Mouse (Mus musculus): Measurements from ENCODE around the gene Pex26. TPM values are rescaled to one million over a fixed set of nuclear protein-coding genes. Genes with fewer than 3 reads are reported as not detected.

Gene Pex26
- total and polyA plus RNA-seq, 3 experiments: 6.9 to 9.9 TPM; not detected in 1

DNA sequence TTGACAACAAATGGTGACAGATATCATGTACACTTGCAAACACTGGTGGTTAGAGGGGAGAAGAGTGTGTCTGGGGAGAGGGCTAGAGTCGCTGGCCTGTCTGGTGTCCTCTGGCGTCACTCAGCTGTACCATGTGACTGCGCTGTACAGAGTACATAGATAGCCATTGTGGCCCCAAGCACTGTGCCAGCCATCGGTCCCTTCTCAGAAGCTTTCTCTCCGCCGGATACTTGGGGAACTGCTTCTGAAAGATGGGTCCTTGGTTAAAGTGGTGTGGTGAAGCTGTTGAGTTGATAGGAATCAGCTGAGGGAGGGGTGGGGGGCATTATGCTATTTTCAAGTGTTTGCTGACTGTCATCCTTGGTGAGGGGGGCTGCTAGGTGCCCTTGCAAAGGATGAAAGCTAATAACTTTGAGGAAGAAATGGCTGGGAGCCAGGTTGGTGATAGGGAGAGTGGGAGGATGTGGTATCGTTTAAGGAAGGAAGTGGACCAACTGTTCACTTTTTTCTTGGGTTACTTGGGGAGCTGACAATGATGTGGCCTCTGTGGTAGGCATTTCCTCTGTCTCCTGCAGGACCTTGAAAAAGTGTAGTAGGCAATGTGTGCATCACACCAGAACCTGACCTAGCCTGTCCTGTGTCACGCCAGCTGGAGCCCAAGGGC lies 31.3 kb downstream of the Pex26 start:
- Histone ChIP-seq H3K9ac (ENCODE audit: control insufficient read depth, low read depth, low read length, poor library complexity, severe bottlenecking) (peak overlapping the region; percentile 10; the same call in 1 of the 2 replicates), H3K4me1 (ENCODE audit: control insufficient read depth in 1 of 2, insufficient read depth in 2 of 2, low read length in 2 of 2) (peaks cover 6 to 29% of the 10 kb centered on the region in 2 experiments), H3K36me3 (ENCODE audit: control insufficient read depth in 1 of 2, insufficient read depth in 2 of 2, low read length in 2 of 2) (peaks cover 0 to 24% of the 10 kb centered on the region in 2 experiments; a peak in 2 of 4 replicates), H3K4me3 (ENCODE audit: control insufficient read depth in 1 of 2, insufficient read depth in 1 of 2, low read depth in 2 of 2, low read length in 2 of 2) (no peak overlapping the region; a peak in 2 of 4 replicates), H3K79me2 (ENCODE audit: control insufficient read depth, insufficient read depth, low read length, poor library complexity) (no peaks in the 10 kb centered on the region), H3K27me3 (ENCODE audit: control insufficient read depth in 1 of 2, insufficient read depth in 2 of 2, low read length in 2 of 2) (no peaks in the 10 kb centered on the region), H3K27ac (ENCODE audit: control insufficient read depth, low read depth, low read length) (peak overlapping the region; percentile 58), H3K9me3 (replicated peaks; ENCODE audit: insufficient read depth, low read length) (no peaks in the 10 kb centered on the region)
- TF ChIP-seq ZNF384 (IDR thresholded peaks at IDR 0.05; ENCODE audit: low read depth, low read length) (peak; percentile 56; the same call in 1 of the 2 replicates), USF2 (IDR thresholded peaks at IDR 0.05; ENCODE audit: borderline replicate concordance in 1 of 2, insufficient read depth in 1 of 2, low read depth in 1 of 2, low read length in 2 of 2) (no peak), EP300 (IDR thresholded peaks at IDR 0.05; ENCODE audit: low read depth in 1 of 2, low read length in 2 of 2) (peak; percentile 73 to 77), MYC (IDR thresholded peaks at IDR 0.05; ENCODE audit: low read depth, low read length) (no peak), POLR2AphosphoS2 (IDR thresholded peaks at IDR 0.05; ENCODE audit: low read length) (no peak), TAL1 (IDR thresholded peaks at IDR 0.05; ENCODE audit: low read length) (no peak), MAFK (IDR thresholded peaks at IDR 0.05; ENCODE audit: borderline replicate concordance, low read depth, low read length) (no peak), TBP (IDR thresholded peaks at IDR 0.05; ENCODE audit: low read depth, low read length) (0 out of 2 replicates have a peak, but pooled peaks have one; percentile 35), USF1 (IDR thresholded peaks at IDR 0.05; ENCODE audit: low read depth, low read length) (peak; percentile 73), UBTF (IDR thresholded peaks at IDR 0.05; ENCODE audit: borderline replicate concordance, insufficient read depth, low read depth, low read length) (no peak), NRF1 (IDR thresholded peaks at IDR 0.05; ENCODE audit: insufficient read depth, low read depth, low read length, poor library complexity, severe bottlenecking) (no peak), GATA1 (IDR thresholded peaks at IDR 0.05; ENCODE audit: low read depth, low read length) (peak; percentile 24; the same call in 1 of the 2 replicates), MYB (IDR thresholded peaks at IDR 0.05; ENCODE audit: low read depth, low read length) (peak; percentile 63; the same call in 1 of the 2 replicates), MEF2A (IDR thresholded peaks at IDR 0.05; ENCODE audit: extremely low read depth, insufficient replicate concordance, low read depth, low read length, poor library complexity, severe bottlenecking) (no peak), ZC3H11A (IDR thresholded peaks at IDR 0.05; ENCODE audit: low read depth, low read length) (no peak), RAD21 (IDR thresholded peaks at IDR 0.05; ENCODE audit: low read depth, low read length) (no peak), SIN3A (IDR thresholded peaks at IDR 0.05; ENCODE audit: low read length) (no peak; the same call in 1 of the 2 replicates), SMC3 (IDR thresholded peaks at IDR 0.05; ENCODE audit: low read depth, low read length) (no peak), ETS1 (IDR thresholded peaks at IDR 0.05; ENCODE audit: low read depth, low read length) (peak; percentile 52), RCOR1 (IDR thresholded peaks at IDR 0.05; ENCODE audit: low read depth, low read length) (peak; percentile 36; the same call in 1 of the 2 replicates), NELFE (IDR thresholded peaks at IDR 0.05; ENCODE audit: low read depth, low read length) (no peak), POLR2AphosphoS5 (IDR thresholded peaks at IDR 0.05; ENCODE audit: borderline replicate concordance, low read depth, low read length) (no peak), MAZ (IDR thresholded peaks at IDR 0.05; ENCODE audit: low read depth, low read length) (peak; percentile 70; the same call in 1 of the 2 replicates), MAX (IDR thresholded peaks at IDR 0.05; ENCODE audit: low read length) (no peak), JUND (IDR thresholded peaks at IDR 0.05; ENCODE audit: low read depth, low read length) (no peak), E2F4 (IDR thresholded peaks at IDR 0.05; ENCODE audit: borderline replicate concordance, low read depth, low read length) (no peak), ZKSCAN1 (IDR thresholded peaks at IDR 0.05; ENCODE audit: low read depth, low read length) (no peak)
- peak; percentile 79 for DNase-seq (ENCODE audit: low read depth, low spot score)

Measured in MEL (cell line).